Mouse (Mus musculus) liver, embryonic 14.5 days (tissue): ENCODE measurements around the gene Gm10198. TPM values are rescaled to one million over a fixed set of nuclear protein-coding genes. Genes with fewer than 3 reads are reported as not detected.

ENCODE experiments used
- ATAC-seq: fragments of 200-750 bp; cut with Nextera tagmentation; 2 replicates; pipeline ENCODE4 v1.8.0; 2017; ENCODE audit warnings: moderate number of reproducible peaks, mild to moderate bottlenecking, moderate library complexity; ENCODE audit not compliant: insufficient read depth
- DNase-seq, 3 experiments: peaks; one replicate each; pipeline ENCODE4 v3.0.0-alpha.2; 2012 to 2013; ENCODE audit warnings: low read depth in 3 of 3, low spot score in 3 of 3
- H3K27ac ChIP-seq: fragments of 300-500 bp; sonication (generic); 2 replicates; pipeline ENCODE4 v1.5.1; 2014; ENCODE audit warnings: moderate library complexity, mild to moderate bottlenecking, control low read depth, inconsistent platforms
- H3K27me3 ChIP-seq: fragments of 300-500 bp; sonication (generic); 2 replicates; pipeline ENCODE4 v1.6.1; 2014; ENCODE audit warnings: mild to moderate bottlenecking, low read length, moderate library complexity; ENCODE audit not compliant: control insufficient read depth, insufficient read depth
- H3K36me3 ChIP-seq: fragments of 300-500 bp; sonication (generic); replicated peaks from 2 replicates; pipeline ENCODE4 v1.6.1; 2014; ENCODE audit warnings: low read depth; ENCODE audit not compliant: control insufficient read depth, insufficient read depth
- H3K4me1 ChIP-seq, 2 experiments: fragments of 200-500 bp in 1 of 2; fragments of 300-500 bp in 1 of 2; sonication (generic) in 1 of 2; replicated peaks; 2 replicates each; pipeline ENCODE4 v1.6.1; 2012 to 2014; ENCODE audit warnings: antibody characterized with exemption in 1 of 2, inconsistent platforms in 1 of 2, low read length in 1 of 2; ENCODE audit not compliant: control insufficient read depth in 2 of 2, insufficient read depth in 2 of 2
- H3K4me2 ChIP-seq: fragments of 300-500 bp; sonication (generic); 2 replicates; pipeline ENCODE4 v1.6.1; 2014; ENCODE audit warnings: low read depth, mild to moderate bottlenecking, control low read depth, moderate library complexity
- H3K4me3 ChIP-seq, 2 experiments: fragments of 200-500 bp in 1 of 2; fragments of 300-500 bp in 1 of 2; sonication (generic) in 1 of 2; 2 replicates each; pipeline ENCODE4 v1.5.1; 2012 to 2014; ENCODE audit warnings: low read depth in 2 of 2, low read length in 2 of 2, mild to moderate bottlenecking in 2 of 2, control low read depth in 1 of 2, inconsistent platforms in 1 of 2, moderate library complexity in 1 of 2; ENCODE audit not compliant: insufficient read depth in 1 of 2
- H3K9ac ChIP-seq: fragments of 300-500 bp; sonication (generic); replicated peaks from 2 replicates; pipeline ENCODE4 v1.6.1; 2014; ENCODE audit warnings: mild to moderate bottlenecking, control low read depth, moderate library complexity
- H3K9me3 ChIP-seq: fragments of 300-500 bp; sonication (generic); 2 replicates; pipeline ENCODE4 v1.6.1; 2016; ENCODE audit warnings: low read length, mixed read lengths; ENCODE audit not compliant: control insufficient read depth
- CTCF ChIP-seq: IDR thresholded peaks from 2 replicates; pipeline ENCODE4 v1.5.1; 2016; ENCODE audit warnings: antibody characterized with exemption, low read depth, control low read depth
- EP300 ChIP-seq: IDR thresholded peaks from 2 replicates; pipeline ENCODE4 v1.6.1; 2016; ENCODE audit warnings: antibody characterized with exemption, low read depth
- WGBS: fragments of 180-500 bp; shearing (Covaris S2); extraction: QIAGEN DNeasy Blood & Tissue Kit; methylation state at CpG from one replicate; pipeline ENCODE4 v1.1.7; 2014; ENCODE audit not compliant: insufficient replicate concordance; 5-methylcytosine and 5-hydroxymethylcytosine counted together
- polyA plus RNA-seq, 2 experiments: library from polyadenylated mRNA; depleted of rRNA in 1 of 2; stranded (reverse) in 1 of 2; unstranded in 1 of 2; fragments of >200 nt; fragmentation: Nextera tagmentation in 1 of 2; extraction: Ambion mirVana in 1 of 2; gene quantifications; 2 replicates each; pipeline versions ENCODE4 v1.2.1 to v1.2.3; 2012 to 2014

Gm10198 gene
- polyA plus RNA-seq (2012; rRNA removed) (not detected in 2 replicates), polyA plus RNA-seq (2014; fragmentation: Nextera tagmentation; extraction: Ambion mirVana) (not detected in 2 replicates)

- Histone ChIP-seq H3K4me2 (no peak within 1 kb of the TSS), H3K9ac (no peak within 1 kb of the TSS), H3K27me3 (no peaks in the 10 kb centered on the region; the same call in 1 of the 2 replicates), H3K4me3 (no peak within 1 kb of the TSS), H3K27ac (no peak within 1 kb of the TSS), H3K4me1 (no peaks in the 10 kb centered on the region), H3K9me3 (no peaks in the 10 kb centered on the region), H3K36me3 (no peaks in the 10 kb centered on the region)
- TF ChIP-seq EP300 (no peak), CTCF (no peak)
- DNase-seq (no peak), ATAC-seq (no peak)
These were observed at the start of gene Gm10198 for GRCm38 (mm10) chr13:111592485-111592884. Gm10198 (plus strand) TSS chr13:111592785.

GRCm38 (mm10) chr13:111545286-111545685 lies 47.3 kb upstream of the Gm10198 start:
- Histone ChIP-seq H3K4me1 (peaks cover 22 to 24% of the 10 kb centered on the region in 2 experiments), H3K9me3 (no peaks in the 10 kb centered on the region), H3K4me2 (no peak overlapping the region), H3K27me3 (no peaks in the 10 kb centered on the region), H3K4me3 (no peak overlapping the region), H3K36me3 (no peaks in the 10 kb centered on the region), H3K27ac (no peak overlapping the region), H3K9ac (no peak overlapping the region)
- 74% methylated on average over 5 of the region's 5 CpGs for WGBS
- ATAC-seq = no peak
- TF ChIP-seq EP300 = no peak
- no peak for TF ChIP-seq CTCF
- no peak for DNase-seq

- Histone ChIP-seq H3K27me3 (no peaks in the 10 kb centered on the region), H3K4me1 (peaks cover 58 to 59% of the 10 kb centered on the region in 2 experiments), H3K27ac (peak overlapping the region; percentile 21; the same call in 1 of the 2 replicates), H3K4me3 (no peak overlapping the region), H3K36me3 (no peaks in the 10 kb centered on the region), H3K4me2 (no peak overlapping the region), H3K9me3 (no peaks in the 10 kb centered on the region; the same call in 1 of the 2 replicates), H3K9ac (no peak overlapping the region)
- 14% methylated on average over 7 of the region's 7 CpGs for WGBS
- TF ChIP-seq EP300 (peak; percentile 67), CTCF (no peak)
- no peak for DNase-seq
- no peak for ATAC-seq
These were observed 39.8 kb upstream of the Gm10198 start for GRCm38 (mm10) chr13:111552769-111553168.

GRCm38 (mm10) chr13:111553182-111553581 lies 39.4 kb upstream of the Gm10198 start:
- no peak for ATAC-seq
- Histone ChIP-seq H3K4me2 (no peak overlapping the region), H3K9me3 (no peaks in the 10 kb centered on the region; the same call in 1 of the 2 replicates), H3K4me1 (peaks cover 54 to 55% of the 10 kb centered on the region in 2 experiments), H3K36me3 (no peaks in the 10 kb centered on the region), H3K9ac (no peak overlapping the region), H3K27me3 (no peaks in the 10 kb centered on the region), H3K4me3 (no peak overlapping the region), H3K27ac (no peak overlapping the region)
- TF ChIP-seq EP300 = no peak
- DNase-seq = peak in 1 of 3 experiments; percentile 42
- WGBS = 50% methylated on average over 7 of the region's 7 CpGs

- H3K4me2 ChIP-seq = no peak overlapping the region
- H3K4me1 ChIP-seq = peaks cover 47% of the 10 kb centered on the region in 2 experiments
- 61% methylated on average over 8 of the region's 8 CpGs for WGBS
- no peaks in the 10 kb centered on the region for H3K27me3 ChIP-seq
- ATAC-seq (no peak), DNase-seq (no peak)
- H3K27ac ChIP-seq = no peak overlapping the region
- H3K9ac ChIP-seq = no peak overlapping the region
- H3K4me3 ChIP-seq = no peak overlapping the region
- H3K9me3 ChIP-seq = no peaks in the 10 kb centered on the region; the same call in 1 of the 2 replicates
- H3K36me3 ChIP-seq = no peaks in the 10 kb centered on the region
- TF ChIP-seq CTCF (0 out of 2 replicates have a peak, but pooled peaks have one; percentile 14), EP300 (no peak)
These were observed 38.6 kb upstream of the Gm10198 start for GRCm38 (mm10) chr13:111553941-111554340.
